Mouse (Mus musculus) kidney, postnatal 0 days (tissue): ENCODE results near the gene 1810049J17Rik. TPM values are rescaled to one million over a fixed set of nuclear protein-coding genes. Genes with fewer than 3 reads are reported as not detected.

Source experiments
- ATAC-seq: fragments of 200-750 bp; cut with Nextera tagmentation; replicated peaks from 2 replicates; pipeline ENCODE4 v1.8.0; 2017; ENCODE audit warnings: low read depth, moderate number of reproducible peaks, moderate TSS enrichment, moderate library complexity; ENCODE audit not compliant: low FRiP score
- DNase-seq: peaks from one replicate; pipeline ENCODE4 v3.0.0-alpha.2; 2016; ENCODE audit warnings: low spot score
- H3K27ac ChIP-seq: fragments of 300-500 bp; sonication (generic); 2 replicates; pipeline ENCODE4 v1.5.1; 2014; ENCODE audit warnings: mild to moderate bottlenecking
- H3K27me3 ChIP-seq: fragments of 300-500 bp; sonication (generic); 2 replicates; pipeline ENCODE4 v1.6.1; 2014; ENCODE audit warnings: low read length, mixed read lengths; ENCODE audit not compliant: insufficient read depth
- H3K36me3 ChIP-seq: fragments of 300-500 bp; sonication (generic); 2 replicates; pipeline ENCODE4 v1.6.1; 2014; ENCODE audit warnings: low read length, mixed read lengths; ENCODE audit not compliant: insufficient read depth
- H3K4me1 ChIP-seq: fragments of 300-500 bp; sonication (generic); replicated peaks from 2 replicates; pipeline ENCODE4 v1.6.1; 2014; ENCODE audit warnings: antibody characterized with exemption, low read length, mixed read lengths; ENCODE audit not compliant: insufficient read depth
- H3K4me2 ChIP-seq: fragments of 300-500 bp; sonication (generic); 2 replicates; pipeline ENCODE4 v1.6.1; 2014; ENCODE audit warnings: mild to moderate bottlenecking, low read length, moderate library complexity, mixed read lengths
- H3K4me3 ChIP-seq: fragments of 300-500 bp; sonication (generic); replicated peaks from 2 replicates; pipeline ENCODE4 v1.5.1; 2014; ENCODE audit warnings: low read depth, low read length
- H3K9ac ChIP-seq: fragments of 300-500 bp; sonication (generic); 2 replicates; pipeline ENCODE4 v1.6.1; 2014; ENCODE audit warnings: low read depth, low read length
- H3K9me3 ChIP-seq: fragments of 300-500 bp; sonication (generic); replicated peaks from 2 replicates; pipeline ENCODE4 v1.6.1; 2016; ENCODE audit warnings: low read length, inconsistent platforms, mixed read lengths
- CTCF ChIP-seq: IDR thresholded peaks from 2 replicates; pipeline ENCODE4 v1.5.1; 2016; ENCODE audit warnings: antibody characterized with exemption, low read depth, mild to moderate bottlenecking, moderate library complexity
- WGBS: fragments of 180-500 bp; shearing (Covaris S2); extraction: QIAGEN DNeasy Blood & Tissue Kit; methylation state at CpG from one replicate; pipeline ENCODE4 v1.1.7; 2014; 5-methylcytosine and 5-hydroxymethylcytosine counted together
- polyA plus RNA-seq: library from polyadenylated mRNA; unstranded; fragments of >200 nt; fragmentation: Nextera tagmentation; extraction: Ambion mirVana; gene quantifications from 2 replicates; pipeline ENCODE4 v1.2.1, GENCODE M21; 2015

Gene 1810049J17Rik
- polyA plus RNA-seq, 1 experiment from 2014 or later: 0.45 TPM

DNA sequence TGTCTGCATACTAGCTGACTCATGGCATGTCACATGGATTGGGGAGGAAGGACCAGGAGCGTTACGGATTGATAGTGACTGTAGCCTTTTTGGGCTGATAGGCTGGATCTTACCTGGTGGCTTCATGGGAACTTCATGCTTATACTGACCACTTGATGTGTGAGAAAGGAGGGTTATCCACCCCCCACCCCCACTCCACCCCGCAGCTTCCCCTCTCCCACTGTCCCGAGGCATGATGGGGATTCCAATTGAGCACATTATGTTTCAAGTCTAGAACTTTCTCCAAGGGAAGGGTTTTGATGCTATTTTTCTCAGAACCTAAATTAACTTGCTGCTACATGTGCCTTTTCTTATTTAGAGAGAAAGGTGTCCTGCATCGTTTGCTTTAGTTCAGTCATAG, 36.7 kb upstream of the 1810049J17Rik start:
- WGBS: 94% methylated on average over 5 of the region's 5 CpGs
- Histone ChIP-seq H3K36me3 (peaks cover 18% of the 10 kb centered on the region), H3K4me2 (no peak overlapping the region), H3K9me3 (no peaks in the 10 kb centered on the region), H3K27me3 (no peaks in the 10 kb centered on the region), H3K4me3 (no peak overlapping the region), H3K9ac (no peak overlapping the region), H3K27ac (no peak overlapping the region), H3K4me1 (no peaks in the 10 kb centered on the region)
- DNase-seq (no peak), ATAC-seq (no peak)
- TF ChIP-seq CTCF: no peak

DNA sequence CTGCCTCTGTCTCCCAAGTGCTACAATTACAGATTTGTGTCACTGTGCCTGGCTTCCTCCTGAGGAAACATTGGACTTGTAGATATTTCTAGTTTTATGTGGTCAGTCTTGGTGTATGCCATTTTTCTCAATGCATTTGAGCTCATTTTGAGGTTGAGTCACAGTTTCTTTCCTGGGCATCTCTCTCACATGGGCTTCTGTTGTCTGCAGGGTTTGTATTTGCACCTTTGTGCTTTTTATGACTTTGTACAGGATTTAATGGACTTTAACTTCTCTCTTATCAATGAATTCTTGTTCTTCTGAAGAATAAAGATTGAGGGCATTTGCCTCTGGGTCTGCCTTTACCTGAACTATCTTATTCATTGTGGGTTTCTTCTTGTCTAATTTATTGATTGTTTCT, 35.8 kb upstream of the 1810049J17Rik start:
- no peak for ATAC-seq
- Histone ChIP-seq H3K36me3 (peaks cover 25% of the 10 kb centered on the region), H3K9me3 (no peaks in the 10 kb centered on the region), H3K4me3 (no peak overlapping the region), H3K4me1 (no peaks in the 10 kb centered on the region), H3K9ac (no peak overlapping the region), H3K27ac (no peak overlapping the region), H3K27me3 (no peaks in the 10 kb centered on the region), H3K4me2 (no peak overlapping the region)
- no peak for TF ChIP-seq CTCF
- no peak for DNase-seq

DNA sequence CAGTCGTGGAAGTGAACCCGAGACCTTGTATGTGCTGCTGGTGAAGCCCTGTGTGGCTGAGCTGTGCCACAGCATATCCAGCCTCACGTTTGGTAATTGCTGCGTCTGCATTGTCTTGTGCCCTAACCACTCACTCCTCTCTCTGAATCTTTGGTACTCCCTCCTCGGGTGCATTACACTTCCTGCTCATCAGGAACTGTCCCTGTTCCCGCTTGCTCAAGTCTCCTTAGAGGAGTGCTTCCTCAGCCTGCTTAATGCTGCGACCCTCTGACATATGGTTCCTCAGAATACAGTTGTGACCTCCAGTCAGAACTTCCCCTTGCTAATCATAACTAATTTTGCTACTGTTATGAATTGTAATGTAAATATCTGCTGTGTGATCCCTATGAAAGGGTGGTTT, 34.2 kb upstream of the 1810049J17Rik start:
- Histone ChIP-seq H3K4me2 (no peak overlapping the region), H3K4me3 (no peak overlapping the region), H3K27me3 (no peaks in the 10 kb centered on the region), H3K36me3 (peaks cover 32% of the 10 kb centered on the region), H3K27ac (no peak overlapping the region), H3K9ac (no peak overlapping the region), H3K4me1 (no peaks in the 10 kb centered on the region), H3K9me3 (no peaks in the 10 kb centered on the region)
- 75% methylated on average over 7 of the region's 7 CpGs for WGBS
- no peak for TF ChIP-seq CTCF
- DNase-seq: no peak
- ATAC-seq: no peak

DNA sequence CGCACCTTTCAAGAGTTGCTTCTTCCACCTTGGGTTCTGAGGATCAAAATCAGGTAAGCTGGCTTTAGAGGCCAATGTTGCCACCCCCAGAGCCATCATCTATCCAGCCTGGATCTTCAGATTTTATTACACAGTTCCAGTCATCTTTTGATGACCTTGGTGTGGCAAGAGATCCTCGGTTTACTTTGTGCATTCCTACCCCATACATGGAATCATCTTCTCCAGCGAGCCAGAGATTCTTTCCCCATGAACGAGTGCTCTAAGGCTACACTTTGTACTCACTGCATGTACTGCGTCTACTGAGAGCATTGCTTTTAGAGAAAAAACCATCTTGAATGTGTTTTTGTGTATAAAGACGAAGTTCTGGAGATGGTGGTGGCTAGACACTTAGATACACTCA, 33.6 kb upstream of the 1810049J17Rik start:
- Histone ChIP-seq H3K27ac (no peak overlapping the region), H3K4me2 (no peak overlapping the region), H3K4me3 (no peak overlapping the region), H3K27me3 (no peaks in the 10 kb centered on the region), H3K4me1 (no peaks in the 10 kb centered on the region), H3K36me3 (peaks cover 30% of the 10 kb centered on the region), H3K9me3 (no peaks in the 10 kb centered on the region), H3K9ac (no peak overlapping the region)
- WGBS: 89% methylated on average over 6 of the region's 6 CpGs
- no peak for TF ChIP-seq CTCF
- no peak for ATAC-seq
- no peak for DNase-seq

DNA sequence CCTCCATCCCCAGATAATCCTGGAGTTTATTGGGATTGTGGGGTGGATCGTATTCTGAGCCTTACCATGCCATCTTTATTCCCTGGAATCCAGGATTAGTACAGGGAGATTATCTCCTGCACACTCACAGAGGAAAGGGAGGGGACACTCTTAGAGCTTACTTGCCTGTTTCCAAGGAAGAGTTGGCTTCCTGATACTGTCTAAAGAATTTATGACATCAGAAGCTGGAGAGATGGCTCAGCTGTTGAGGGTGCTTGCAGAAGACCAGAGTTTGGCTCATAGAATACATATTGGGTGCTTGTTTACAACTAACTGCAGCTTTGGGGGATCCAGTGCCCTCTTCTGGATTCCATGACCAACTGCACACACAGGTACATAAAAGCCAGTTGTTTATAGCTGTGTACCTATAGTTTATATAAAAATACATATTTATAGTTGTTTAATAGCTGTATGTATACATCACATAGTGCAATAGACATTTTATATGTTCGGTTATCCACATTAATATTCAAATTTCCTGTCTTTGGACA, 32.6 kb upstream of the 1810049J17Rik start:
- H3K9me3 ChIP-seq: no peaks in the 10 kb centered on the region
- no peaks in the 10 kb centered on the region for H3K27me3 ChIP-seq
- no peak overlapping the region for H3K4me3 ChIP-seq
- peaks cover 35% of the 10 kb centered on the region for H3K36me3 ChIP-seq
- no peak overlapping the region for H3K27ac ChIP-seq
- DNase-seq: peak; percentile 48
- H3K4me1 ChIP-seq: no peaks in the 10 kb centered on the region
- 92% methylated on average over 2 of the region's 2 CpGs for WGBS
- no peak overlapping the region for H3K4me2 ChIP-seq
- ATAC-seq: no peak
- H3K9ac ChIP-seq: no peak overlapping the region
- peak; percentile 40; the same call in 1 of the 2 replicates for TF ChIP-seq CTCF

DNA sequence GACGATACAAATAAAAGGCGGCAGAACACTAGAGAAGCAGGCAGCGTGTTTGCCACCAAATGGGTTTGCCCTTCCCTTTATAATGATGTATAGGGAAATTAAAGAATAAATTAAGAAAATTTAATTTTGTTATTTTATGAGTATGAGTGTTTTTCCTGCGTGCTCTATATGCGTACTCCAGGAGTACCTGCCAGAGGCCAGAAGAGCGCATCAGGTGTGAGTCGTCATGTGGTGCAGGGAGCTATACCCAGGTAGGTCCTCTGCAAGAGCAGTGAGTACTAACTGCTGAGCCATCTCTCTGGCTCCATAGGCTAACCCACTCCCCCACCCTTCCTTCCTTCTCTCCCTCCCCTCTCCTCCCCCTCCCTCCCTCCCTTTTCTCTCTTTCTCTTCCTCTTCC, 29.8 kb upstream of the 1810049J17Rik start:
- H3K9ac ChIP-seq: no peak overlapping the region
- ATAC-seq (no peak), DNase-seq (no peak)
- no peak for TF ChIP-seq CTCF
- H3K27me3 ChIP-seq: no peaks in the 10 kb centered on the region
- WGBS: 95% methylated on average over 7 of the region's 7 CpGs
- no peaks in the 10 kb centered on the region for H3K9me3 ChIP-seq
- no peak overlapping the region for H3K27ac ChIP-seq
- no peak overlapping the region for H3K4me3 ChIP-seq
- no peak overlapping the region for H3K4me2 ChIP-seq
- no peaks in the 10 kb centered on the region for H3K4me1 ChIP-seq
- peaks cover 34% of the 10 kb centered on the region for H3K36me3 ChIP-seq

DNA sequence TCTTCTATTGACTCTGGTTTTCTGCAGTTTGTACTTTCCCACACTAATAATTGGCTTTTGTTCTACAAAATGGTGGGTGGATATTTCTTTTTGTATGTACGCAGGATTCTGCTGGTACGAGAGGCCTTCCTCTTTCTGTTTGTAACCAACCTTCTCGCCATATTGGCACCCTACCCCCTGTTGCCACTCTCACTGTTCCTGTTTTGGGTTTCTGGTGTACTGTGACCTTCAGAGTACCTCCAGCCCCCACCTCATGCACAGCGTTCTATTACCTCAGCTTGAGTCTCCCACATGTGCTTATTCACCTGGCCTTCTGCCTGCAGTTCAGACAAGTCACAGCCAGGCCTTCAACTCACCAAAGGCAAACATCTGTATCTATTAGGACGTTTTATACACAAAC, 28.1 kb upstream of the 1810049J17Rik start:
- Histone ChIP-seq H3K9ac (no peak overlapping the region), H3K4me1 (no peaks in the 10 kb centered on the region), H3K4me3 (no peak overlapping the region), H3K4me2 (no peak overlapping the region), H3K36me3 (peaks cover 34% of the 10 kb centered on the region), H3K27me3 (no peaks in the 10 kb centered on the region), H3K27ac (no peak overlapping the region), H3K9me3 (no peaks in the 10 kb centered on the region)
- DNase-seq (no peak), ATAC-seq (no peak)
- TF ChIP-seq CTCF: no peak
- 86% methylated on average over 5 of the region's 5 CpGs for WGBS
